Mouse (Mus musculus) ES-E14 (cell line): ENCODE data around the gene Brip1.

ENCODE experiments used
- CHD2 ChIP-seq: IDR thresholded peaks from 2 replicates; pipeline ENCODE4 v1.6.1; 2014; ENCODE audit warnings: mild to moderate bottlenecking, low read depth, low read length, inconsistent platforms
- HCFC1 ChIP-seq: IDR thresholded peaks from 2 replicates; pipeline ENCODE4 v1.6.1; 2012; ENCODE audit warnings: low read length, inconsistent platforms, borderline replicate concordance; ENCODE audit not compliant: insufficient read depth
- ZNF384 ChIP-seq: IDR thresholded peaks from 2 replicates; pipeline ENCODE4 v1.6.1; 2012; ENCODE audit warnings: low read depth, low read length, inconsistent platforms

DNA sequence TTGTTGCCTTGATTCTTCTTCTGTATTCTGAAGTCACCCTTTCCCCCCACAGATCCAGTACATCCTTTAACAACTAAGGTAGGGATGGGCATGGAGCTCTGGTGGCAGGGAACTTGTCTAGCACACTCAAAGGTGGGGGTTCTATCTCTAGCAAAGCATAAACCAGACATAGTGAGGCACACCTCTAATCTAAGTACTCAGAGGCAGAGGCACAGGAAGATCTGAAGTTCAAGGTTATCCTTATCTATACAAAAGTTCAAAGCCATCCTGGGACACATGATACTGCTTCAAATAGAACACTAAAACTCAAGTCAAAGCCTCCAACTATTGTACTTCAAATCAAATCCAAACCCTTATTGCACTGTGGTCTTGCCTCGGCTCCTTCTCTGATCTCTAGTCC is 85.0 kb downstream of the Brip1 start:
- TF ChIP-seq CHD2 (no peak), HCFC1 (no peak), ZNF384 (no peak)
